Comparison of ENCODE assay signal across 8 mouse cellular contexts in the genomic region with DNA sequence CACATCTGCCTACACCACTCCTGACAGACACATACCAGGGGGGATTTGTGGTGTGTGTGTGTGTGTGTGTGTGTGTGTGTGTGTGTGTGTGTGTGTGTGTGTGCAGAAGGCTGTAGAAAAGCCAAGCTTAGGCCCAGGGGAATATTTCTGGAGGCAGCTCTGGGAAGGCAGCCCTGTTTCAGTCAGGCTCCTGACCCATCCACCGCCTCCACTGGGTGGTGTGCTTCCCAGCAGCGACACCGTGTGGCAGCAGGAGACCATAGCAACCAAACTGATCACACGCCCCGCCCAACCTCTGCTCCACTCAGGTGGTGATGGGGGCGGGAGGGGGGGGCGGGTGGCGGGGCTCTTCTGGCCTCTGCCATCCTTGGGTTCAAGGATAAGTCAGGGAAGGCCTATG. TPM values are rescaled to one million over a fixed set of nuclear protein-coding genes. Genes with fewer than 3 reads are reported as not detected.
DNase-seq lines count a peak whose midpoint lies in the region; ATAC-seq and TF ChIP-seq lines count a peak whose summit lies in the region.

No protein-coding gene starts in this region.

- H3K9me3 ChIP-seq in limb, embryonic 14.5 days (ENCODE audit: control insufficient read depth, low read length): no peaks in the 10 kb centered on the region
- no peaks in the 10 kb centered on the region for H3K9me3 ChIP-seq in stomach, embryonic 14.5 days (ENCODE audit: control insufficient read depth, low read depth, low read length)

- H3K9ac ChIP-seq in limb, embryonic 14.5 days (ENCODE audit: low read depth, low read length, severe bottlenecking): no peak overlapping the region
- H3K9ac ChIP-seq in stomach, embryonic 14.5 days (replicated peaks; ENCODE audit: low read depth, low read length): no peak overlapping the region

- no peak for TF ChIP-seq POLR2A in limb, embryonic 14.5 days (IDR thresholded peaks at IDR 0.05; ENCODE audit: borderline replicate concordance, extremely low read depth, insufficient read depth, insufficient read length)
- TF ChIP-seq POLR2A in myocyte (IDR thresholded peaks at IDR 0.05; ENCODE audit: insufficient read length, low read depth): peak; percentile 72

- H3K4me1 ChIP-seq in limb, embryonic 14.5 days (ENCODE audit: control insufficient read depth, insufficient read depth, low read length): peaks cover 9% of the 10 kb centered on the region; the same call in 1 of the 2 replicates
- 0 out of 2 replicates have a peak, but pooled peaks cover 8% of the 10 kb centered on the region for H3K4me1 ChIP-seq in stomach, embryonic 14.5 days (ENCODE audit: control insufficient read depth, insufficient read depth, low read length)

- no peak overlapping the region for H3ac ChIP-seq in myocyte (ENCODE audit: control insufficient read depth, insufficient read length)

- 0% methylated on average over 4 of the region's 8 CpGs for WGBS in limb, embryonic 14.5 days
- WGBS in stomach, embryonic 14.5 days: 1% methylated on average over 8 of the region's 8 CpGs

- H3K79me2 ChIP-seq in myocyte (ENCODE audit: control insufficient read depth, insufficient read depth): no peaks in the 10 kb centered on the region

- peaks cover 25% of the 10 kb centered on the region for H3K36me3 ChIP-seq in limb, embryonic 14.5 days (ENCODE audit: control insufficient read depth, insufficient read depth, low read length)
- peaks cover 27% of the 10 kb centered on the region for H3K36me3 ChIP-seq in myocyte (ENCODE audit: control insufficient read depth, insufficient read depth)
- peaks cover 14% of the 10 kb centered on the region for H3K36me3 ChIP-seq in stomach, embryonic 14.5 days (ENCODE audit: control insufficient read depth, insufficient read depth, low read length)

- no peak overlapping the region for H3K4me3 ChIP-seq in limb, embryonic 14.5 days (replicated peaks; ENCODE audit: low read length)
- no peak overlapping the region for H3K4me3 ChIP-seq in myocyte
- H3K4me3 ChIP-seq in stomach, embryonic 14.5 days (ENCODE audit: low read depth, low read length): no peak overlapping the region

- no peaks in the 10 kb centered on the region for H3K27me3 ChIP-seq in limb, embryonic 14.5 days (ENCODE audit: control insufficient read depth, insufficient read depth, low read length)
- no peaks in the 10 kb centered on the region for H3K27me3 ChIP-seq in myocyte (ENCODE audit: control insufficient read depth, insufficient read depth, insufficient read length)
- no peaks in the 10 kb centered on the region for H3K27me3 ChIP-seq in stomach, embryonic 14.5 days (ENCODE audit: control insufficient read depth, insufficient read depth, low read length)

- no peak overlapping the region for H3K27ac ChIP-seq in limb, embryonic 14.5 days (replicated peaks; ENCODE audit: low read depth, low read length)
- H3K27ac ChIP-seq in stomach, embryonic 14.5 days (ENCODE audit: low read length): no peak overlapping the region

- peak; percentile 85 to 87 for DNase-seq in B cell, adult 2 months
- peak; percentile 78 to 82 for DNase-seq in adrenal gland, adult 18-20 months (ENCODE audit: low spot score in 2 of 2)
- peak; percentile 81 for DNase-seq in embryo, embryonic 10 days (ENCODE audit: low spot score)
- DNase-seq in gastrocnemius, postnatal 36 days: peak; percentile 75 to 77
- peak; percentile 86 for DNase-seq in kidney, adult 18-20 months
- DNase-seq in limb, embryonic 14.5 days (ENCODE audit: low spot score): peak; percentile 77

- peak; percentile 55 for ATAC-seq in limb, embryonic 14.5 days (ENCODE audit: low FRiP score, low read depth)
- ATAC-seq in stomach, embryonic 14.5 days (ENCODE audit: insufficient number of reproducible peaks, insufficient read depth, low FRiP score, low read depth): peak; percentile 35; the same call in 1 of the 2 replicates

- no peak overlapping the region for H3K4me2 ChIP-seq in limb, embryonic 14.5 days (replicated peaks; ENCODE audit: low read depth, low read length, severe bottlenecking)
- peak overlapping the region; percentile 16 for H3K4me2 ChIP-seq in myocyte (ENCODE audit: low read depth)
- no peak overlapping the region for H3K4me2 ChIP-seq in stomach, embryonic 14.5 days (replicated peaks; ENCODE audit: low read depth, low read length)

- intact Hi-C loops in gastrocnemius, postnatal 36 days (cut with DNase I): no loop called here

TF ChIP-seq in myocyte, 11 proteins besides CTCF, POLR2A, EP300 and RAD21:
- no peak for TF ChIP-seq E2F4 (IDR thresholded peaks at IDR 0.05; ENCODE audit: insufficient read depth)
- TF ChIP-seq CEBPB (IDR thresholded peaks at IDR 0.05; ENCODE audit: insufficient read depth, poor library complexity, severe bottlenecking): no peak
- TF ChIP-seq MYOD1 (IDR thresholded peaks at IDR 0.05; ENCODE audit: control insufficient read depth in 1 of 3, insufficient read length in 2 of 3, low read depth in 2 of 3): peak in 1 of 3 experiments; percentile 41
- peak in 2 of 3 experiments; percentile 5 to 24 for TF ChIP-seq MYOG (IDR thresholded peaks at IDR 0.05; ENCODE audit: control insufficient read depth in 1 of 3, insufficient read depth in 1 of 3, insufficient read length in 2 of 3, low read depth in 2 of 3)
- peak; percentile 95 for TF ChIP-seq POLR2AphosphoS2 (IDR thresholded peaks at IDR 0.05; ENCODE audit: insufficient read length, low read depth)

RNA-seq across cellular contexts. Expression of a gene that starts 24.6 kb away (rescaled TPM):
- 100 to 1,000 TPM in 1 of 2 experiments, 10 to 100 TPM in 1; 30.9 to 107 TPM for total RNA-seq in adrenal gland, adult 18-20 months (2021)
- total RNA-seq in gastrocnemius, postnatal 36 days (2021): 10 to 100 TPM; 14.5 to 16.5 TPM
- polyA plus RNA-seq in limb, embryonic 14.5 days (2012; rRNA removed): 0.36 and 0.84 TPM in 2 replicates
- polyA plus RNA-seq in limb, embryonic 14.5 days (2014; fragmentation: Nextera tagmentation; extraction: Ambion mirVana): 2.2 and 2.8 TPM in 2 replicates
- 0.12 TPM for polyA plus RNA-seq in myocyte (2012; fragmentation: generic; extraction: Trizol)
- polyA plus RNA-seq in stomach, embryonic 14.5 days (2014; fragmentation: Nextera tagmentation; extraction: Ambion mirVana): 2.2 and 3.1 TPM in 2 replicates
